Mouse (Mus musculus): ENCODE measurements at regions not wholly inside any gene's neighbourhood (a gene's known extent, or its start where the extent isn't known, plus 50 kb on each side); places are given as distances from the start of the nearest gene placed in this dataset.
"Not testable (repeated sequence)": the region's sequence is repeated elsewhere in the genome, so short reads cannot be mapped to it uniquely, and the experiment has no call there.

DNA sequence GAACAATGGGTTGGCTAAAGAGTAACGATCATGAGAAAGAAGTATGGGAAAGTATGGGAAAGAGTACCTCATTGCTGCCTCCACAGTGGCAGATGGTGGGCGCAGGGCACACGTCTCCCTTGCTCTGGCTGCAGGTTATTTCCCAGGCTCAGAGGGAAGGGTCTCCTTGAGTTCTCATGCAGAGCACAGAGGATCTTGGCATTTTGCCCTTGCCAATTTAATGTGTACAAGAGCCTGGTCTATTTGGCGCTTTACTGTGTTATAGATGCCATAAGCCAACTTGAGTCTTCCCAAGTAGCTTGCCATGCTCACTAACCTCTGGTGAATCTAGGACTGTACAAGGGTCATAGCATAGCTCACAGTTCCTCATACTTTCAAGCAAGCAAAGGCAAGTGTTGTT is 296.7 kb upstream of the Rnf219 start:
- WGBS: 92% methylated on average over 4 of the region's 4 CpGs
- H3K27me3 ChIP-seq (ENCODE audit: low read depth, poor library complexity, severe bottlenecking): no peaks in the 10 kb centered on the region
- no peaks in the 10 kb centered on the region for H3K9me3 ChIP-seq (replicated peaks)
- H3K4me3 ChIP-seq: no peak overlapping the region
- H3K4me1 ChIP-seq: no peaks in the 10 kb centered on the region; the same call in 1 of the 2 replicates
- DNase-seq (ENCODE audit: low spot score): no peak
- H3K27ac ChIP-seq: no peak overlapping the region
- no peaks in the 10 kb centered on the region for H3K36me3 ChIP-seq

- Histone ChIP-seq H3K4me1 (no peaks in the 10 kb centered on the region), H3K9me3 (replicated peaks) (no peaks in the 10 kb centered on the region), H3K4me3 (no peak overlapping the region), H3K27ac (no peak overlapping the region), H3K36me3 (no peaks in the 10 kb centered on the region), H3K27me3 (ENCODE audit: low read depth, poor library complexity, severe bottlenecking) (no peaks in the 10 kb centered on the region)
- 34% methylated on average over 10 of the region's 10 CpGs for WGBS
- DNase-seq (ENCODE audit: low spot score): peak; percentile 83
Observed at GRCm38 (mm10) chr14:104813977-104814584, 291.6 kb upstream of the Rnf219 start.

- Histone ChIP-seq H3K9me3 (replicated peaks) (no peaks in the 10 kb centered on the region), H3K27ac (no peak overlapping the region), H3K4me3 (no peak overlapping the region), H3K4me1 (no peaks in the 10 kb centered on the region), H3K27me3 (ENCODE audit: low read depth, poor library complexity, severe bottlenecking) (no peaks in the 10 kb centered on the region), H3K36me3 (no peaks in the 10 kb centered on the region)
- WGBS: 80% methylated on average over 4 of the region's 4 CpGs
- DNase-seq (ENCODE audit: low spot score): no peak
Observed at GRCm38 (mm10) chr14:104812006-104812405, 289.6 kb upstream of the Rnf219 start.

GRCm38 (mm10) chr14:104805332-104805731 is 282.9 kb upstream of the Rnf219 start:
- no peak for DNase-seq (ENCODE audit: low spot score)
- Histone ChIP-seq H3K27ac (no peak overlapping the region), H3K4me3 (no peak overlapping the region), H3K9me3 (replicated peaks) (no peaks in the 10 kb centered on the region), H3K36me3 (no peaks in the 10 kb centered on the region), H3K4me1 (no peaks in the 10 kb centered on the region), H3K27me3 (ENCODE audit: low read depth, poor library complexity, severe bottlenecking) (no peaks in the 10 kb centered on the region)
- WGBS: 88% methylated on average over 10 of the region's 10 CpGs

GRCm38 (mm10) chr14:104796348-104796965 is 274.0 kb upstream of the Rnf219 start:
- no peak overlapping the region for H3K27ac ChIP-seq
- no peak overlapping the region; the same call in 1 of the 2 replicates for H3K4me3 ChIP-seq
- no peaks in the 10 kb centered on the region for H3K9me3 ChIP-seq (replicated peaks)
- no peaks in the 10 kb centered on the region for H3K36me3 ChIP-seq
- H3K4me1 ChIP-seq: peaks cover 39% of the 10 kb centered on the region
- DNase-seq (ENCODE audit: low spot score): peak; percentile 70
- H3K27me3 ChIP-seq (ENCODE audit: low read depth, poor library complexity, severe bottlenecking): no peaks in the 10 kb centered on the region
- 51% methylated on average over 17 of the region's 17 CpGs for WGBS

GRCm38 (mm10) chr14:104789346-104789745 is 266.9 kb upstream of the Rnf219 start:
- Histone ChIP-seq H3K27me3 (ENCODE audit: low read depth, poor library complexity, severe bottlenecking) (no peaks in the 10 kb centered on the region), H3K27ac (peak overlapping the region; percentile 48), H3K36me3 (no peaks in the 10 kb centered on the region), H3K9me3 (replicated peaks) (no peaks in the 10 kb centered on the region), H3K4me3 (no peak overlapping the region), H3K4me1 (peaks cover 16% of the 10 kb centered on the region)
- WGBS: 46% methylated on average over 3 of the region's 3 CpGs
- DNase-seq (ENCODE audit: low spot score): peak; percentile 53

DNA sequence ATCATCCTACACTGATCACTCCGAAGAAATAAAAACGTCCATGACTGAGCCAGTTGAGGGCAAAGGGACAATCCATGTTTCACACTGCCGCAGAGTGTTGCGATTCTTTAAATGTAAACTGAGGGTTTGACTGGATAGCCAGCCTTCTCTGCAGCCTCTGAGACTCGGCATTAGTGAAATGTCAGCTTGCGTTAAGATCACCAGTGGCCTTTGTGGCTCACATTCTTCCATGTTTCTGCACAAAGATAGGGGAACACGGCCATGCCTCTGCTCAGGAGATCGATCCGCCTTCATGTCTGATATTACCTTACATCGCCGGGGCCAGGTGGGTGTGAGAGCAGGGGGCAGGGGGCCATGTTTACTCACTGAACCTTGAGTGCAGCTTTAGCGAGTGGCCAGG is 262.6 kb upstream of the Rnf219 start:
- DNase-seq (ENCODE audit: low spot score): no peak
- H3K9me3 ChIP-seq (replicated peaks): no peaks in the 10 kb centered on the region
- H3K27me3 ChIP-seq (ENCODE audit: low read depth, poor library complexity, severe bottlenecking): no peaks in the 10 kb centered on the region
- no peaks in the 10 kb centered on the region for H3K36me3 ChIP-seq
- 88% methylated on average over 12 of the region's 12 CpGs for WGBS
- H3K27ac ChIP-seq: no peak overlapping the region
- H3K4me3 ChIP-seq: no peak overlapping the region
- peaks cover 16% of the 10 kb centered on the region for H3K4me1 ChIP-seq

DNA sequence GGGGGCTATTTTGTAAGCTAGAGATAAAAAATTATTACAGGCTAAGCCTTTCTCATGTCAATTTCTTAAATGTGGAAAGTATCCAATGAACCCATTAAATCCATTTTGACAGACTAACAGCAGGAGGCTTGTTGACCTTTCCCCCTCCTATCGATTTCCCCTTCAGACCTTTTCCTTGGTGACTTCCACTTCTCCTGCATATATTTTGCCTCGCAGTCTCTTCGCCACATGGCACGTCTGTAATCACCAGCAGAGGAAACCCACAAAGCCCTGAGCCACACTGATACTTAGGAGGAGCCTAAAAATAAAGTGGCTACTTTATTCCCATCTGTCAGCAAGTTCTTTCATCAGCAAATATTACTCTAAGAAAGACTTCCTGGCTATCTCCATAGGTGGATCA is 247.5 kb upstream of the Rnf219 start:
- Histone ChIP-seq H3K27ac (no peak overlapping the region), H3K27me3 (ENCODE audit: low read depth, poor library complexity, severe bottlenecking) (no peaks in the 10 kb centered on the region), H3K4me1 (no peaks in the 10 kb centered on the region), H3K36me3 (no peaks in the 10 kb centered on the region), H3K9me3 (replicated peaks) (no peaks in the 10 kb centered on the region), H3K4me3 (no peak overlapping the region)
- WGBS: 69% methylated on average over 4 of the region's 4 CpGs
- DNase-seq (ENCODE audit: low spot score): no peak

DNA sequence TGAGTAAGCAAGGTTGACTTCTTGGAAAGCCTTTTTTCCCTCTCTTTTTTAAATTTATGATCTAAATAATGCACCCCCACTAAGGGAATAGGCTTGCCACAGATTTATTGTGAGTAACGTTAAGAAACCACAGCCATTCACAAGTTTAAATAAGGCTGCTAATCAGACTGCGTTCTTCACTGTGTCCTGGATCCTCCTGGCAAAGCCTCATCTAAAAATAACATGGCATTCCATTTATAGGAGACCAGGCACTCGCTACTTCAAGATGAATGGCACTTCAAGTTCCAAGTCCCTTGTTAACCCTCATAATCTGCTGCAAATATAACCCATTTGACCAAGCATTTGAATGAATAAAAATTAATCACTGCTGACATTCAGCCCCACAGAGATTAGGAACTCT is 211.8 kb upstream of the Rnf219 start:
- H3K4me3 ChIP-seq: no peak overlapping the region
- H3K27me3 ChIP-seq (ENCODE audit: low read depth, poor library complexity, severe bottlenecking): no peaks in the 10 kb centered on the region
- no peaks in the 10 kb centered on the region for H3K9me3 ChIP-seq (replicated peaks)
- WGBS: 86% methylated on average over 3 of the region's 3 CpGs
- no peaks in the 10 kb centered on the region for H3K36me3 ChIP-seq
- no peak overlapping the region for H3K27ac ChIP-seq
- no peak for DNase-seq (ENCODE audit: low spot score)
- no peaks in the 10 kb centered on the region for H3K4me1 ChIP-seq

DNA sequence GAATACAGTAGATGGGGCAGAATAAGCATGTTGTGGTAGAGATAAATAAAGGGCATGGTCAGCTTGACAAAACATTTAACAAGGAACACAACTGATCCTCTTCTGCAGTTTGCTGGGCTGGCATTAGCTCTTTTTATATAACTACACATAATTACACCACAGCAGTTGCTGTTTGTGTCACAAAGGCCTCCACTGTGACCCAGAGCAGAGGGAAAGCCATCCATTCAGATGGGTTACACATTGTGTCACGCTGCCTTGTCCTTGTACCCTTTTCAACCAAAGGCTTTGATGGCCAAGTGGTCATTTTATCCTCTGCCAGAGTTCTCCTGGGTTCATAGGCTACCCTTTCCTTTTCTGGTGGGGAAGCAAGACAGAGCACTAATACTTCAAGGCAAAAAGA is 209.6 kb upstream of the Rnf219 start:
- no peak overlapping the region for H3K4me3 ChIP-seq
- no peaks in the 10 kb centered on the region for H3K4me1 ChIP-seq
- H3K27ac ChIP-seq: no peak overlapping the region
- H3K9me3 ChIP-seq (replicated peaks): no peaks in the 10 kb centered on the region
- H3K27me3 ChIP-seq (ENCODE audit: low read depth, poor library complexity, severe bottlenecking): no peaks in the 10 kb centered on the region
- DNase-seq (ENCODE audit: low spot score): no peak
- no peaks in the 10 kb centered on the region for H3K36me3 ChIP-seq
- WGBS: 72% methylated on average over 1 of the region's 1 CpGs

- no peaks in the 10 kb centered on the region for H3K4me1 ChIP-seq
- no peaks in the 10 kb centered on the region for H3K36me3 ChIP-seq
- H3K4me3 ChIP-seq: no peak overlapping the region
- H3K9me3 ChIP-seq (replicated peaks): no peaks in the 10 kb centered on the region
- H3K27ac ChIP-seq: no peak overlapping the region
- DNase-seq (ENCODE audit: low spot score): no peak
- H3K27me3 ChIP-seq (ENCODE audit: low read depth, poor library complexity, severe bottlenecking): no peaks in the 10 kb centered on the region
- WGBS: 84% methylated on average over 3 of the region's 3 CpGs
Observed at GRCm38 (mm10) chr14:104731319-104731995, 209.0 kb upstream of the Rnf219 start.

DNA sequence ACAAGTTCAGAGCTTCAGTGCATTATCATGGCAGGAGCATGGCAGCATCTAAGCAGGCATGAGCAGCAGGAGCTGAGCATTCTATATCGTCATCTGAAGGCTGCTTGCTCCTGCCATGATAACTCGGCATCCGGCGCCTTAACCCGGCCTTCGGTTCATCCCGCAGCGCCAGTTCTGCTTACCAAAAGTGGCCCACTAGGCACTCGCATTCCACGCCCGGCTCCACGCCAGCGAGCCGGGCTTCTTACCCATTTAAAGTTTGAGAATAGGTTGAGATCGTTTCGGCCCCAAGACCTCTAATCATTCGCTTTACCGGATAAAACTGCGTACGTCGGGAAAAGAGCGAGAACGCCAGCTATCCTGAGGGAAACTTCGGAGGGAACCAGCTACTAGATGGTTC is 193.2 kb upstream of the Rnf219 start:
- H3K4me1 ChIP-seq; H3K9me3 ChIP-seq (replicated peaks); H3K4me3 ChIP-seq; H3K36me3 ChIP-seq; H3K27me3 ChIP-seq (ENCODE audit: low read depth, poor library complexity, severe bottlenecking); DNase-seq (ENCODE audit: low spot score); H3K27ac ChIP-seq: not testable (repeated sequence)
- 91% methylated on average over 24 of the region's 24 CpGs for WGBS

DNA sequence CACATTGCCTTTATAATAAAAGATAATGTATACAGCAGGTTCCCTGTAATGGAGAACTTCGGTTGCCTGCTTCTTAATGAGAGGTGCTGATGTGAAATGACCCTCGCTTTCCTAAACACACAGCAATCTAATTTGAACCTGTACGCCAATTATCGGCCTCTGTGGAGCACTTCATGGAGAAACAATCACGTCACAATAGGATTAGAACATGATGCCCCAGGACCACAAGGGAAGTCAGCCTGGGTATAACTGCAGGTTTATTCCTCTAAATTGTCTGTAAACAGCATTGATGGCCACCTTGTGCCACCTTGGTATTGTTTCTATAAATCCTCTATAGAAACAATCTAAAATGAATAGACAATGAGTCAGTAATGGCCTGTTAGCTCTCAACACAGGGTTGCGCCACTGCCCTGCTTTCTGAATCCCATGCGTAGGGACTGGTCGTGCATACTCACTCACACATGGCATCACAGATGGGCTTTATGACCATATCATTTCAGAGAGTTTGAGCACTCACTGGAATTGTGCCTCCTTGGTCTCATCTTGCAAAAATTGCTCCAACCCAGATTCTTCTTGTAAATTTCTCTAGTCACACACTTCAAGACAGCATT is 179.9 kb upstream of the Rnf219 start:
- DNase-seq (ENCODE audit: low spot score): no peak
- Histone ChIP-seq H3K36me3 (no peaks in the 10 kb centered on the region), H3K4me3 (no peak overlapping the region), H3K27ac (no peak overlapping the region), H3K4me1 (no peaks in the 10 kb centered on the region), H3K9me3 (replicated peaks) (no peaks in the 10 kb centered on the region), H3K27me3 (ENCODE audit: low read depth, poor library complexity, severe bottlenecking) (no peaks in the 10 kb centered on the region)
- WGBS: 90% methylated on average over 8 of the region's 8 CpGs

Measured in limb, embryonic 10.5 days (tissue).